Mouse (Mus musculus) C2C12 (cell line): Measurements from ENCODE around the gene Amtn.

Experiments
- CEBPB ChIP-seq: IDR thresholded peaks from one replicate; pipeline ENCODE4 v1.6.1; 2011; ENCODE audit warnings: low read depth, mild to moderate bottlenecking, control low read depth, moderate library complexity
- CTCF ChIP-seq: IDR thresholded peaks from one replicate; pipeline ENCODE4 v1.5.1; 2011; ENCODE audit not compliant: control insufficient read depth, insufficient read depth, insufficient read length
- USF1 ChIP-seq: IDR thresholded peaks from one replicate; pipeline ENCODE4 v1.6.1; 2011; ENCODE audit warnings: low read depth, mild to moderate bottlenecking, control low read depth, moderate library complexity

- no peak for TF ChIP-seq USF1
- no peak for TF ChIP-seq CTCF
- TF ChIP-seq CEBPB, result no peak
These were observed 9.0 kb upstream of the Amtn start for GRCm38 (mm10) chr5:88366886-88367285.
